Mouse (Mus musculus): ENCODE measurements at regions not wholly inside any gene's neighbourhood (a gene's known extent, or its start where the extent isn't known, plus 50 kb on each side); places are given as distances from the start of the nearest gene placed in this dataset.

GRCm38 (mm10) chr11:22631606-22632313 lies 119.9 kb downstream of the Tmem17 start:
- peak; percentile 88 for DNase-seq (ENCODE audit: low spot score)
- H3K27ac ChIP-seq = peak overlapping the region; percentile 11

GRCm38 (mm10) chr11:22632314-22632700 lies 120.4 kb downstream of the Tmem17 start:
- H3K27ac ChIP-seq = peak overlapping the region; percentile 11

More at GRCm38 (mm10) chr11:22631606-22632313, 119.9 kb downstream of the Tmem17 start:
- no peak overlapping the region for H3K4me3 ChIP-seq (replicated peaks; ENCODE audit: low read depth, low read length)
- 22% methylated on average over 6 of the region's 6 CpGs for WGBS
- no peaks in the 10 kb centered on the region for H3K36me3 ChIP-seq (ENCODE audit: insufficient read depth, low read length)
- H3K4me1 ChIP-seq (replicated peaks; ENCODE audit: insufficient read depth, low read length) = peaks cover 20% of the 10 kb centered on the region; the same call in 1 of the 2 replicates
- H3K9me3 ChIP-seq (replicated peaks; ENCODE audit: low read length) = no peaks in the 10 kb centered on the region
- ATAC-seq (replicated peaks; ENCODE audit: low FRiP score, low read depth) = no peak
- no peak overlapping the region for H3K4me2 ChIP-seq (ENCODE audit: low read length)
- H3K9ac ChIP-seq (ENCODE audit: low read depth, low read length) = 0 out of 2 replicates have a peak overlapping the region, but pooled peaks have one; percentile 1
- no peaks in the 10 kb centered on the region for H3K27me3 ChIP-seq (ENCODE audit: insufficient read depth, low read length)
- peak; percentile 82 for TF ChIP-seq CTCF (IDR thresholded peaks at IDR 0.05; ENCODE audit: low read depth)

GRCm38 (mm10) chr11:22632988-22633387 lies 121.1 kb downstream of the Tmem17 start:
- no peak overlapping the region for H3K4me3 ChIP-seq (replicated peaks; ENCODE audit: low read depth, low read length)
- no peak overlapping the region for H3K4me2 ChIP-seq (ENCODE audit: low read length)
- no peaks in the 10 kb centered on the region for H3K27me3 ChIP-seq (ENCODE audit: insufficient read depth, low read length)
- H3K27ac ChIP-seq = no peak overlapping the region
- no peak overlapping the region for H3K9ac ChIP-seq (ENCODE audit: low read depth, low read length)
- DNase-seq (ENCODE audit: low spot score) (peak; percentile 53), ATAC-seq (replicated peaks; ENCODE audit: low FRiP score, low read depth) (no peak)
- H3K9me3 ChIP-seq (replicated peaks; ENCODE audit: low read length) = no peaks in the 10 kb centered on the region
- no peaks in the 10 kb centered on the region for H3K36me3 ChIP-seq (ENCODE audit: insufficient read depth, low read length)
- no peak for TF ChIP-seq CTCF (IDR thresholded peaks at IDR 0.05; ENCODE audit: low read depth)
- WGBS = 59% methylated on average over 5 of the region's 5 CpGs
- peaks cover 29% of the 10 kb centered on the region for H3K4me1 ChIP-seq (replicated peaks; ENCODE audit: insufficient read depth, low read length)

More at GRCm38 (mm10) chr11:22632314-22632700, 120.4 kb downstream of the Tmem17 start:
- no peaks in the 10 kb centered on the region for H3K36me3 ChIP-seq (ENCODE audit: insufficient read depth, low read length)
- H3K9me3 ChIP-seq (replicated peaks; ENCODE audit: low read length) = no peaks in the 10 kb centered on the region
- H3K4me3 ChIP-seq (replicated peaks; ENCODE audit: low read depth, low read length) = no peak overlapping the region
- no peaks in the 10 kb centered on the region for H3K27me3 ChIP-seq (ENCODE audit: insufficient read depth, low read length)
- no peak for TF ChIP-seq CTCF (IDR thresholded peaks at IDR 0.05; ENCODE audit: low read depth)
- no peak overlapping the region for H3K9ac ChIP-seq (ENCODE audit: low read depth, low read length)
- ATAC-seq (replicated peaks; ENCODE audit: low FRiP score, low read depth) (no peak), DNase-seq (ENCODE audit: low spot score) (no peak)
- peaks cover 25% of the 10 kb centered on the region for H3K4me1 ChIP-seq (replicated peaks; ENCODE audit: insufficient read depth, low read length)
- H3K4me2 ChIP-seq (ENCODE audit: low read length) = no peak overlapping the region

GRCm38 (mm10) chr11:22633961-22634360 lies 122.1 kb downstream of the Tmem17 start:
- Histone ChIP-seq H3K36me3 (ENCODE audit: insufficient read depth, low read length) (no peaks in the 10 kb centered on the region), H3K9me3 (replicated peaks; ENCODE audit: low read length) (no peaks in the 10 kb centered on the region), H3K27ac (no peak overlapping the region), H3K4me2 (ENCODE audit: low read length) (no peak overlapping the region), H3K4me3 (replicated peaks; ENCODE audit: low read depth, low read length) (no peak overlapping the region), H3K27me3 (ENCODE audit: insufficient read depth, low read length) (no peaks in the 10 kb centered on the region), H3K9ac (ENCODE audit: low read depth, low read length) (no peak overlapping the region), H3K4me1 (replicated peaks; ENCODE audit: insufficient read depth, low read length) (peaks cover 29% of the 10 kb centered on the region)
- DNase-seq (ENCODE audit: low spot score) (no peak), ATAC-seq (replicated peaks; ENCODE audit: low FRiP score, low read depth) (no peak)
- TF ChIP-seq CTCF (IDR thresholded peaks at IDR 0.05; ENCODE audit: low read depth) = no peak
- WGBS = 74% methylated on average over 6 of the region's 6 CpGs

- no peaks in the 10 kb centered on the region for H3K27me3 ChIP-seq (ENCODE audit: insufficient read depth, low read length)
- no peak overlapping the region for H3K4me3 ChIP-seq (replicated peaks; ENCODE audit: low read depth, low read length)
- H3K27ac ChIP-seq = peak overlapping the region; percentile 10
- no peaks in the 10 kb centered on the region for H3K9me3 ChIP-seq (replicated peaks; ENCODE audit: low read length)
- TF ChIP-seq CTCF (IDR thresholded peaks at IDR 0.05; ENCODE audit: low read depth) = no peak
- H3K4me2 ChIP-seq (ENCODE audit: low read length) = no peak overlapping the region
- 34% methylated on average over 2 of the region's 2 CpGs for WGBS
- ATAC-seq (replicated peaks; ENCODE audit: low FRiP score, low read depth) = 0 out of 2 replicates have a peak, but pooled peaks have one; percentile 40
- DNase-seq (ENCODE audit: low spot score) = no peak
- peaks cover 23% of the 10 kb centered on the region for H3K4me1 ChIP-seq (replicated peaks; ENCODE audit: insufficient read depth, low read length)
- H3K36me3 ChIP-seq (ENCODE audit: insufficient read depth, low read length) = no peaks in the 10 kb centered on the region
- no peak overlapping the region for H3K9ac ChIP-seq (ENCODE audit: low read depth, low read length)
Measured at GRCm38 (mm10) chr11:22635021-22635420, 123.1 kb downstream of the Tmem17 start.

GRCm38 (mm10) chr11:22636321-22636720 lies 124.4 kb downstream of the Tmem17 start:
- Histone ChIP-seq H3K9me3 (replicated peaks; ENCODE audit: low read length) (no peaks in the 10 kb centered on the region), H3K36me3 (ENCODE audit: insufficient read depth, low read length) (no peaks in the 10 kb centered on the region), H3K27me3 (ENCODE audit: insufficient read depth, low read length) (no peaks in the 10 kb centered on the region), H3K4me3 (replicated peaks; ENCODE audit: low read depth, low read length) (no peak overlapping the region), H3K4me1 (replicated peaks; ENCODE audit: insufficient read depth, low read length) (peaks cover 23% of the 10 kb centered on the region), H3K4me2 (ENCODE audit: low read length) (no peak overlapping the region), H3K9ac (ENCODE audit: low read depth, low read length) (no peak overlapping the region), H3K27ac (peak overlapping the region; percentile 87)
- TF ChIP-seq CTCF (IDR thresholded peaks at IDR 0.05; ENCODE audit: low read depth) = no peak
- ATAC-seq (replicated peaks; ENCODE audit: low FRiP score, low read depth) (no peak), DNase-seq (ENCODE audit: low spot score) (no peak)
- 56% methylated on average over 7 of the region's 7 CpGs for WGBS

All from kidney, postnatal 0 days (tissue).